Mouse (Mus musculus) liver, embryonic 12.5 days (tissue): ENCODE measurements around the gene Sppl2b. TPM values are rescaled to one million over a fixed set of nuclear protein-coding genes. Genes with fewer than 3 reads are reported as not detected.

Experiments
- ATAC-seq: fragments of 200-750 bp; cut with Nextera tagmentation; 2 replicates; pipeline ENCODE4 v1.8.0; 2017; ENCODE audit warnings: moderate number of reproducible peaks, mild to moderate bottlenecking, moderate library complexity
- H3K27ac ChIP-seq: fragments of 300-500 bp; sonication (generic); 2 replicates; pipeline ENCODE4 v1.5.1; 2016; ENCODE audit warnings: mild to moderate bottlenecking
- H3K27me3 ChIP-seq: fragments of 300-500 bp; sonication (generic); replicated peaks from 2 replicates; pipeline ENCODE4 v1.6.1; 2016; ENCODE audit warnings: mild to moderate bottlenecking, moderate library complexity
- H3K36me3 ChIP-seq: fragments of 300-500 bp; sonication (generic); 2 replicates; pipeline ENCODE4 v1.6.1; 2016; ENCODE audit warnings: mild to moderate bottlenecking, moderate library complexity
- H3K4me1 ChIP-seq: fragments of 300-500 bp; sonication (generic); 2 replicates; pipeline ENCODE4 v1.6.1; 2016
- H3K4me2 ChIP-seq: fragments of 300-500 bp; sonication (generic); 2 replicates; pipeline ENCODE4 v1.6.1; 2016; ENCODE audit warnings: mild to moderate bottlenecking, moderate library complexity
- H3K4me3 ChIP-seq: fragments of 300-500 bp; sonication (generic); 2 replicates; pipeline ENCODE4 v1.5.1; 2016; ENCODE audit warnings: mild to moderate bottlenecking, moderate library complexity
- H3K9ac ChIP-seq: fragments of 300-500 bp; sonication (generic); 2 replicates; pipeline ENCODE4 v1.6.1; 2016; ENCODE audit warnings: mild to moderate bottlenecking, moderate library complexity
- H3K9me3 ChIP-seq: fragments of 300-500 bp; sonication (generic); replicated peaks from 2 replicates; pipeline ENCODE4 v1.6.1; 2016; ENCODE audit warnings: mild to moderate bottlenecking, moderate library complexity
- WGBS: fragments of 180-500 bp; shearing (Covaris S2); methylation state at CpG from one replicate; pipeline ENCODE4 v1.1.7; 2016; ENCODE audit not compliant: insufficient replicate concordance; 5-methylcytosine and 5-hydroxymethylcytosine counted together
- microRNA counts: library from miRNA; unstranded; fragments of <30 nt; microRNA quantifications from one replicate; lab custom pipeline; 2017
- microRNA-seq: library from miRNA; unstranded; fragments of <30 nt; microRNA quantifications from one replicate; pipeline ENCODE4, GENCODE M21; 2017
- polyA plus RNA-seq: library from polyadenylated mRNA; unstranded; fragments of >200 nt; fragmentation: Nextera tagmentation; extraction: Ambion mirVana; gene quantifications from 2 replicates; pipeline ENCODE4 v1.2.1, GENCODE M21; 2016

Gene Sppl2b
- polyA plus RNA-seq, 1 experiment from 2014 or later, result 66.1 TPM

GRCm38 (mm10) chr10:80917336-80917778 lies 62.3 kb downstream of the Sppl2b start:
- Histone ChIP-seq H3K36me3 (peaks cover 23% of the 10 kb centered on the region), H3K9me3 (no peaks in the 10 kb centered on the region), H3K27ac (peak overlapping the region; percentile 72; the same call in 1 of the 2 replicates), H3K27me3 (peaks cover 29% of the 10 kb centered on the region; the same call in 1 of the 2 replicates), H3K4me3 (peak overlapping the region; percentile 73), H3K4me2 (peak overlapping the region; percentile 88), H3K4me1 (peaks cover 56% of the 10 kb centered on the region), H3K9ac (peak overlapping the region; percentile 70)
- ATAC-seq, result peak; percentile 18
- 5% methylated on average over 15 of the region's 15 CpGs for WGBS

GRCm38 (mm10) chr10:80917779-80918434 lies 62.8 kb downstream of the Sppl2b start, which contains the start of gene Lmnb2:
Gene Lmnb2 (minus strand): TSS chr10:80918245.
- WGBS, result under 1% methylated on average over 61 of the region's 61 CpGs
- peaks cover 61% of the 10 kb centered on the region for H3K4me1 ChIP-seq

More at GRCm38 (mm10) chr10:80917779-80918434, 62.8 kb downstream of the Sppl2b start, which contains the start of gene Lmnb2:
- Histone ChIP-seq H3K27me3 (peaks cover 34% of the 10 kb centered on the region; the same call in 1 of the 2 replicates), H3K4me2 (peak within 1 kb of the TSS; percentile 88), H3K4me3 (peak within 1 kb of the TSS; percentile 73), H3K9ac (peak within 1 kb of the TSS; percentile 70), H3K27ac (peak within 1 kb of the TSS; percentile 72), H3K9me3 (no peaks in the 10 kb centered on the region), H3K36me3 (peaks cover 18% of the 10 kb centered on the region)
- peak; percentile 42 for ATAC-seq

MicroRNAs encoded within 50 kb of the gene (microRNA counts, 519-probe panel; counts per million panel counts)
- microRNA mmu-miR-1982 (lab: Ali Mortazavi, UCI), result 582 counts per million, percentile 70 among the panel's probes with 10 or more counts

Small RNAs within 50 kb of the gene (microRNA-seq; reads per million reads assigned to microRNA genes)
- gene Mir1982, result 3.5 reads per million, percentile 2 among the genes with 10 or more reads in this experiment

Other genes starting within 250 kb of the Sppl2b start
- 2.6 and 3.0 TPM in 2 replicates for gene Gm49322, start 249.3 kb upstream of the Sppl2b start, polyA plus RNA-seq
- 106 TPM in 2 replicates for gene Csnk1g2, start 232.4 kb upstream of the Sppl2b start, polyA plus RNA-seq
- 26.0 and 27.3 TPM in 2 replicates for gene Btbd2, start 198.2 kb upstream of the Sppl2b start, polyA plus RNA-seq
- gene Mknk2, start 177.2 kb upstream of the Sppl2b start, polyA plus RNA-seq, result 124 and 125 TPM in 2 replicates
- 43.9 and 45.3 TPM in 2 replicates for gene Mob3a, start 153.3 kb upstream of the Sppl2b start, polyA plus RNA-seq
- gene Izumo4, start 153.1 kb upstream of the Sppl2b start, polyA plus RNA-seq, result 10.1 and 10.6 TPM in 2 replicates
- 36.5 and 38.2 TPM in 2 replicates for gene Ap3d1, start 113.0 kb upstream of the Sppl2b start, polyA plus RNA-seq
- gene Dot1l, start 100.1 kb upstream of the Sppl2b start, polyA plus RNA-seq, result 15.7 TPM in 2 replicates
- 53.5 and 54.1 TPM in 2 replicates for gene Sf3a2, start 57.1 kb upstream of the Sppl2b start, polyA plus RNA-seq
- gene Plekhj1, start 56.6 kb upstream of the Sppl2b start, polyA plus RNA-seq, result 134 and 137 TPM in 2 replicates
- gene Amh, start 50.0 kb upstream of the Sppl2b start, polyA plus RNA-seq, result 0.07 TPM in 1 of 2 replicates, not detected in the other
- 0.18 and 0.46 TPM in 2 replicates for gene Jsrp1, start 41.8 kb upstream of the Sppl2b start, polyA plus RNA-seq
- 1,528 and 1,635 TPM in 2 replicates for gene Oaz1, start 28.6 kb upstream of the Sppl2b start, polyA plus RNA-seq
- gene Lingo3, start 11.2 kb upstream of the Sppl2b start, polyA plus RNA-seq, result not detected in 2 replicates
- 235 and 245 TPM in 2 replicates for gene Lsm7, start 66 bp upstream of the Sppl2b start, polyA plus RNA-seq
- 0.04 and 0.05 TPM in 2 replicates for gene Tmprss9, start 16.6 kb downstream of the Sppl2b start, polyA plus RNA-seq
- 271 and 301 TPM in 2 replicates for gene Timm13, start 45.7 kb downstream of the Sppl2b start, polyA plus RNA-seq
- 23.1 and 23.6 TPM in 2 replicates for gene Lmnb2, start 63.0 kb downstream of the Sppl2b start, polyA plus RNA-seq
- gene Gadd45b, start 74.8 kb downstream of the Sppl2b start, polyA plus RNA-seq, result 1.6 and 2.0 TPM in 2 replicates
- gene Gng7, start 159.7 kb downstream of the Sppl2b start, polyA plus RNA-seq, result 0.80 and 0.81 TPM in 2 replicates
- gene Diras1, start 170.4 kb downstream of the Sppl2b start, polyA plus RNA-seq, result not detected in 2 replicates
- gene Slc39a3, start 182.2 kb downstream of the Sppl2b start, polyA plus RNA-seq, result 7.1 and 7.9 TPM in 2 replicates
- gene Sgta, start 204.9 kb downstream of the Sppl2b start, polyA plus RNA-seq, result 89.2 and 91.3 TPM in 2 replicates
- gene Thop1, start 214.8 kb downstream of the Sppl2b start, polyA plus RNA-seq, result 48.5 and 50.8 TPM in 2 replicates
- gene Creb3l3, start 243.6 kb downstream of the Sppl2b start, polyA plus RNA-seq, result 17.3 and 17.8 TPM in 2 replicates